Mouse (Mus musculus): ENCODE data around the gene Pgm5. TPM values are rescaled to one million over a fixed set of nuclear protein-coding genes. Genes with fewer than 3 reads are reported as not detected.

Gene Pgm5
- polyA plus RNA-seq, 1 experiment from 2014 or later, result 4.0 TPM

- in situ Hi-C loops (cut with MboI; ENCODE audit: low pct_unique_long_range_greater_than_20kb), result loop anchor here (10.0 kb wide), 1 partner anchor 393 kb away; no protein-coding TSS in a partner anchor
- no peak for TF ChIP-seq CTCF (IDR thresholded peaks at IDR 0.05)
- CTCF ChIA-PET, result no interaction called here
- POLR2A ChIA-PET, result interaction anchor here (0.5 kb wide), 1 partner anchor 19 kb away, joined by 3 read pairs; no protein-coding TSS in a partner anchor
- H3K27me3 ChIP-seq, result no peaks in the 10 kb centered on the region
- ATAC-seq (no peak), DNase-seq (ENCODE audit: low read depth, low spot score) (no peak)
Measured at GRCm38 (mm10) chr19:24697946-24698345, 163.7 kb downstream of the Pgm5 start.

GRCm38 (mm10) chr19:24692691-24693090, 169.0 kb downstream of the Pgm5 start:
- POLR2A ChIA-PET, result interaction anchor here (0.5 to 0.6 kb wide), 2 partner anchors 113 to 240 kb away, joined by 3 to 5 read pairs; no protein-coding TSS in a partner anchor
- no peaks in the 10 kb centered on the region for H3K27me3 ChIP-seq
- TF ChIP-seq CTCF (IDR thresholded peaks at IDR 0.05), result no peak
- DNase-seq (ENCODE audit: low read depth, low spot score), result no peak
- in situ Hi-C loops (cut with MboI; ENCODE audit: low pct_unique_long_range_greater_than_20kb), result loop anchor here (10.0 kb wide), 1 partner anchor 388 kb away; no protein-coding TSS in a partner anchor
- CTCF ChIA-PET, result interaction anchor here (3.0 kb wide), 1 partner anchor 9 kb away, joined by 14 read pairs; no protein-coding TSS in a partner anchor
- ATAC-seq, result no peak

- no peak for TF ChIP-seq CTCF (IDR thresholded peaks at IDR 0.05)
- H3K27me3 ChIP-seq, result no peaks in the 10 kb centered on the region
- DNase-seq (ENCODE audit: low read depth, low spot score), result no peak
- no peak for ATAC-seq
- in situ Hi-C loops (cut with MboI; ENCODE audit: low pct_unique_long_range_greater_than_20kb), result no loop called here
- POLR2A ChIA-PET, result no interaction called here
- CTCF ChIA-PET, result no interaction called here
Measured at GRCm38 (mm10) chr19:24689531-24689930, 172.1 kb downstream of the Pgm5 start.

- in situ Hi-C loops (cut with MboI; ENCODE audit: low pct_unique_long_range_greater_than_20kb), result no loop called here
- no peak for TF ChIP-seq CTCF (IDR thresholded peaks at IDR 0.05)
- ChIA-PET POLR2A (no interaction called here), CTCF (no interaction called here)
- ATAC-seq (no peak), DNase-seq (ENCODE audit: low read depth, low spot score) (no peak)
- no peaks in the 10 kb centered on the region for H3K27me3 ChIP-seq
Measured at GRCm38 (mm10) chr19:24688327-24688726, 173.3 kb downstream of the Pgm5 start.

- H3K27me3 ChIP-seq, result no peaks in the 10 kb centered on the region
- no peak for ATAC-seq
- POLR2A ChIA-PET, result no interaction called here
- no peak for TF ChIP-seq CTCF (IDR thresholded peaks at IDR 0.05)
- no peak for DNase-seq (ENCODE audit: low read depth, low spot score)
- CTCF ChIA-PET, result interaction anchor here (0.7 to 1.9 kb wide), 4 partner anchors 8 to 22 kb away, joined by 3 to 7 read pairs (median 4); no protein-coding TSS in a partner anchor
- in situ Hi-C loops (cut with MboI; ENCODE audit: low pct_unique_long_range_greater_than_20kb), result no loop called here
Measured at GRCm38 (mm10) chr19:24686411-24686810, 175.2 kb downstream of the Pgm5 start.

- no peak for TF ChIP-seq CTCF (IDR thresholded peaks at IDR 0.05)
Measured at GRCm38 (mm10) chr19:24683016-24683720, 178.5 kb downstream of the Pgm5 start.

GRCm38 (mm10) chr19:24677242-24677984, 184.2 kb downstream of the Pgm5 start:
- in situ Hi-C loops (cut with MboI; ENCODE audit: low pct_unique_long_range_greater_than_20kb), result no loop called here
- ChIA-PET CTCF (interaction anchor here (1.4 to 1.8 kb wide), 2 partner anchors 23 to 43 kb away, joined by 3 to 5 read pairs; no protein-coding TSS in a partner anchor), POLR2A (no interaction called here)
- H3K27me3 ChIP-seq, result no peaks in the 10 kb centered on the region
- no peak for TF ChIP-seq CTCF (IDR thresholded peaks at IDR 0.05)
- ATAC-seq, result no peak
- no peak for DNase-seq (ENCODE audit: low read depth, low spot score)

More at GRCm38 (mm10) chr19:24683016-24683720, 178.5 kb downstream of the Pgm5 start:
- DNase-seq (ENCODE audit: low read depth, low spot score) (no peak), ATAC-seq (no peak)
- POLR2A ChIA-PET, result interaction anchor here (0.7 kb wide), 1 partner anchor 40 kb away, joined by 3 read pairs; no protein-coding TSS in a partner anchor
- CTCF ChIA-PET, result interaction anchor here (1.5 kb wide), 1 partner anchor 41 kb away, joined by 3 read pairs; no protein-coding TSS in a partner anchor
- in situ Hi-C loops (cut with MboI; ENCODE audit: low pct_unique_long_range_greater_than_20kb), result no loop called here
- no peaks in the 10 kb centered on the region for H3K27me3 ChIP-seq

GRCm38 (mm10) chr19:24676429-24676828, 185.2 kb downstream of the Pgm5 start:
- DNase-seq (ENCODE audit: low read depth, low spot score) (no peak), ATAC-seq (no peak)
- CTCF ChIA-PET, result interaction anchor here (0.6 to 2.0 kb wide), 4 partner anchors 11 to 42 kb away, joined by 3 to 5 read pairs (median 4); no protein-coding TSS in a partner anchor
- POLR2A ChIA-PET, result no interaction called here
- in situ Hi-C loops (cut with MboI; ENCODE audit: low pct_unique_long_range_greater_than_20kb), result no loop called here
- no peak for TF ChIP-seq CTCF (IDR thresholded peaks at IDR 0.05)
- H3K27me3 ChIP-seq, result no peaks in the 10 kb centered on the region

- no peaks in the 10 kb centered on the region for H3K27me3 ChIP-seq
- ChIA-PET CTCF (interaction anchor here (1.3 to 1.6 kb wide), 2 partner anchors 30 to 196 kb away, joined by 3 read pairs; no protein-coding TSS in a partner anchor), POLR2A (no interaction called here)
- no peak for TF ChIP-seq CTCF (IDR thresholded peaks at IDR 0.05)
- no peak for DNase-seq (ENCODE audit: low read depth, low spot score)
- no peak for ATAC-seq
- in situ Hi-C loops (cut with MboI; ENCODE audit: low pct_unique_long_range_greater_than_20kb), result no loop called here
Measured at GRCm38 (mm10) chr19:24673762-24674161, 187.9 kb downstream of the Pgm5 start, which contains the start of gene Tmem252. Tmem252 (plus strand) TSS chr19:24674008.

GRCm38 (mm10) chr19:24673331-24673730, 188.3 kb downstream of the Pgm5 start:
- in situ Hi-C loops (cut with MboI; ENCODE audit: low pct_unique_long_range_greater_than_20kb), result no loop called here
- ChIA-PET POLR2A (no interaction called here), CTCF (interaction anchor here (1.3 kb wide), 1 partner anchor 197 kb away, joined by 3 read pairs; no protein-coding TSS in a partner anchor)
- DNase-seq (ENCODE audit: low read depth, low spot score), result no peak
- TF ChIP-seq CTCF (IDR thresholded peaks at IDR 0.05), result no peak
- ATAC-seq, result no peak
- H3K27me3 ChIP-seq, result no peaks in the 10 kb centered on the region
